Mouse (Mus musculus) retina, adult 2 months (tissue): Measurements from ENCODE around the gene Med7.

ENCODE experiments used
- DNase-seq: peaks from one replicate; pipeline ENCODE4 v3.0.0-alpha.2; 2012; ENCODE audit warnings: low read depth, low spot score

Gene Med7

DNA sequence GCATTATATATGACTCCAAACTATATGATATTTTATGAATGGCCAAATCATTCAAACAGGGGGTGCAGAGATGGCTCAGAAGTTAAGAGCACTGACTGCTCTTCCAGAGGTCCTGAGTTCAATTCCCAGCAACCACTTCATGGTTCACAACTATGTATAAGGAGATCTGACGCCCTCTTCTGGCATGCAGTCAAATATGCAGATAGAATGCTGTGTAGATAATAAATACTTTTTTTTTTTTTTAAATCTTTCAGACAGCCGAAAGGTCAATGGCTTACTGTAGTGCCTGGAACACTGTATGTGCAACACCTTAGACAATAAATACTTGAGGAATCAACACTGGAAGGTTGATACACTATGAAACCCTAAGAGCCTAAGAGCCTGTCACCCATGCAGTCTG, 6.6 kb upstream of the Med7 start:
- no peak for DNase-seq

DNA sequence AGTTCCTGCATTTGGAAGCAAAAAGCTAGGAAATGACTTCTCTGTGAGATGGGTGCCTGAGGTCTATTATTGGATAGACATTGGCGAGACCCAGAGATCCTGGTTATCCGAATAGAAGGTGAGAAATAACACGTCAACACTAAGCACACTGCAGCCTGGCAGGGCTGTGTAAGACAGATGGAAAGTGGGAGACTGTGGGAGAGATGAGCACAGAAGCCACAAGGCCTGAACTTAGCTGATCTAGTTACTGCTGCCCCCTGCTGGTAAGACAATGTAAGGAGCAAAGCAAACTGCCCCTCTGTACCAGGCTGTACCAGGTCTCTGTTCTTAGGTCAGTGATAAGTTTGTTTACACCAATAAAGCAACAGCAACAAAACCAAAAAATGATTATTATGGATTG, 5.6 kb upstream of the Med7 start:
- peak; percentile 52 for DNase-seq

DNA sequence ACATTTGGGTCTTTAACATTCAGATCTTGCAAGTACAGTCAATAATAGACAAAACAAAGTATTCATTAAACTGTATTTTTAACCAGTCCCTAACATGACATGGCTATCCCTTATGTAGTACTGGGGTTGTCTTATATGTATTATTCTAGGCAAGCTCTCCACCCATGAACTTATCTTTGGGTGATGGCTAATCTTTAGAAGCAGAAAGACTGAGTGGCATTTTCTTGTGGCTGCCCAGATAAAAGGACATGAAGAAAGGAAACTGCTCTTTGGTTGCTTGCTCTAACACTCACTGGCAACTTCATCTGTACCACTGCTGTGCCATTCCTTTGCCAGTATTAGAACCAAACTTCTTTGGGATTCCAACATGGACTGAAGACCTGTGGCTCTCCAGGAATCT, 1.4 kb upstream of the Med7 start:
- DNase-seq, result no peak

DNA sequence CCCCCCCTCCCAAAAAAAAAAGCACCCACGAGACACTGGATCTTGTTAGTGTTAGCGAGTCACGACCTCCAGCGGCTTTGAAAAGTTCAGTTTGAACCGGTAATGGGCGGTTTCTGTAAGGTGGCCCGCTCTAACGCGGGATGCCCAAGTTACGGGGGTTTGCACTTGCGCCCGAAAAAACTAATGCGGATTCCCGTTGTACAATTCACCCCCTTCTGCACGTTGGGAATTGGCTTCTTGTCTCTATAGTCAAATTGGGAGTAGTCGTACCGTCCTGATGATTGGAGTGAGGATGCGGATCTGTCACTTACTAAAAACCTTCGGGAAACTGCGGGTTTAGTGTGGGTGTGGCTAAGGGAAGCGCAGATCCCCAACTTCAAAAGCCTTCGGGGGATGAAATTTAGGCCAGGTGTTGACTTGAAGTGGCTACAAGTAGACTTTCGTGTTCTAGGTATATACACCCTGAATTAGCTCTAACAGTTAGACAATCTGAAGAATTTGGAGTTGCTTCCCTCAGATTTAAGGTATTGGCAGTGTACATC, 805 bp downstream of the Med7 start:
- DNase-seq, result no peak

DNA sequence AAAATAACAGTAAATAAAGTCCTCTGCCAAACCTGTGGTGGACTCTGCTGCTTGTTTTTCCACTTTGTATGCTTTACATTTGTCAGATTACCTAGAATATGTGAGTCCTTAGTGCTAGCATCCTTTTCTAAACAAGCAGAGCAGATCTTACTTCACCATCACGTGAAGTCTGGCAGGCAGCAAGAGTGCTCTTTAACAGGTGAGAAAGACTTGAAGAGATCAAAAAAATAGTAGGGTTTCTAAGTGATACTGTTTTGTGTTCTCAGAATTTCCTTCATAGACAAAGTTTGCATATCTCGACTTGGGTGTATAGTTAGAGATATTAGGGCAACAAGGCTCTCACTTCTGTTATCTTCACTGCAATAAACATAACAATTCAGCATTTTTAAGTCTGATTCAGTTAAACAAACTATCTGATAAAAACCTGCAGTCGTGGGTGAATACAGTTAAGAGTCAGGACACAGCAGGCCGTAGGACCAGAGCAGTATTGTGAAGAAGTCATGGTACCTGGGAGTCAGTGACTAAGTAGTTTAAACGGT, 2.3 kb downstream of the Med7 start:
- DNase-seq, result no peak

DNA sequence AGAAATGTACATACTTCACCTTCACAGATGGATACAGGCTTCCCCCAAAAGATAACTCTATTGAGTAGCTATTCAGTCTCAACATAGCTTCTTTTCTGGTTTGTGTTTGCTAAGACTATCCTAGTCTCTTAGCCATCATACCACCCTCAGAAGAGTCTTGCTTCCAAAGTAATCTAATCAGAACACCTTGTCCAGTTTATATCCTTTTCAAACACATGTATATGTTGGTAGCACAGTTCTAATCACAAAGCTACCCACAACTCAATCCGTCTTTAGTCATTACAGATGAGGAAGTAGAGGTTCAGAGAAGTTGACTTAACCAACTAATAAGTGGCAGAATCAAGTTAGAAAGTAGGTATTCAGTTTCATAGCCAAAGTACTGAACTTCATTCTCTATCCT, 5.0 kb downstream of the Med7 start:
- no peak for DNase-seq

DNA sequence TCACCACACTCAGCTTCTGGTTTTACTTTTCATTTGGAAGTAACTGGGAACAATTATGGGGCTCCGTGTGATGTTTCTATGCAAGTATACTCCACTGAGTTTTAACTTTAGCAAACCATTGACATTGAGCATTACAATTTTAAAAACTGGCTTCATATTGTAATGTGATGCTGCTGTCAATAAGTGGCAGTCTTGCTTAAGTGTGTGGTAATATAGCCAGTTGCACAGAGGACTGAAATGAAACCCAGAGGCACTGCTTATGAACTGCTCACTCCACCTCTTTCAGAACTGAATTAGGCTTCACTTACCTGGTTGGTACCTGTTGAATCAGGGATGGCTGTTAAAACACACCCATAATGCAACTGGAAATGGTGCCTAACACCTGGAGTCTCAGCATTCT, 6.4 kb downstream of the Med7 start:
- no peak for DNase-seq

DNA sequence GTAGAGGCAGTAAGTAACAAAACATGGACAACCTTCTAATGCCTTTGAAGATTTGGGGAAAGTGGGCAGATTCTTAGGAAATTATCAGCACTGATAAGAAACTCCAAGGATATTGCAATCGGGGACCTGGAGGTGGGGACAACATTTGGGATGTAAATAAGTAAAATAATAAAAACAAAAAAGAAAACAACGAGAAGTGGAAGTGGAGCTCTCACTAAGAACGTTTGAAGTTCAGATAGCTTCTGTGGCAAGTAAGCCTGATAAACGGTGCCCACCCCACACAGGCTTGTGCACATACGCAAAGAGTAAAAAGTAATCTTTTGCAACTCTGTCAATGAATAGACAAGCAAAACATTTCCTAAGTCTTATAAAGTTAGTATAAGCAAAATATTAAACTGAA, 7.3 kb downstream of the Med7 start:
- DNase-seq, result no peak

DNA sequence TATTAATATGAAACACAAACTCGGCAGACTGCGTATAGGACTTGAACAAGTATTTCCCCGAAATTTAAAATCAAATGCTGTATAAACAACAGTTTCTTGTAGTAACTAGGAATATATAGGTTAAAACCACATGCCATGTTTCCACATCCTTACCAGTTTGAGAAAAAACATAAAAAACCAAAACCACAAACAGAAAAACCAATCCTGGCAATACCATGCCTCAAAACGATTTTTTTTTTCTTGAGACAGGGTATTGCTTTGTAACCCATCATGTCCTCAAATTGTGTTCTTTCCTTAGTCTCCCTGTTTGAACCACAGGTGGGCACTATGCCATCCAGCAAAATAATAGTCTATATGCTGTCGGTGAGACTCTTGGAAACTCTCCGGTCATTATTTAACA, 9.4 kb downstream of the Med7 start:
- no peak for DNase-seq

DNA sequence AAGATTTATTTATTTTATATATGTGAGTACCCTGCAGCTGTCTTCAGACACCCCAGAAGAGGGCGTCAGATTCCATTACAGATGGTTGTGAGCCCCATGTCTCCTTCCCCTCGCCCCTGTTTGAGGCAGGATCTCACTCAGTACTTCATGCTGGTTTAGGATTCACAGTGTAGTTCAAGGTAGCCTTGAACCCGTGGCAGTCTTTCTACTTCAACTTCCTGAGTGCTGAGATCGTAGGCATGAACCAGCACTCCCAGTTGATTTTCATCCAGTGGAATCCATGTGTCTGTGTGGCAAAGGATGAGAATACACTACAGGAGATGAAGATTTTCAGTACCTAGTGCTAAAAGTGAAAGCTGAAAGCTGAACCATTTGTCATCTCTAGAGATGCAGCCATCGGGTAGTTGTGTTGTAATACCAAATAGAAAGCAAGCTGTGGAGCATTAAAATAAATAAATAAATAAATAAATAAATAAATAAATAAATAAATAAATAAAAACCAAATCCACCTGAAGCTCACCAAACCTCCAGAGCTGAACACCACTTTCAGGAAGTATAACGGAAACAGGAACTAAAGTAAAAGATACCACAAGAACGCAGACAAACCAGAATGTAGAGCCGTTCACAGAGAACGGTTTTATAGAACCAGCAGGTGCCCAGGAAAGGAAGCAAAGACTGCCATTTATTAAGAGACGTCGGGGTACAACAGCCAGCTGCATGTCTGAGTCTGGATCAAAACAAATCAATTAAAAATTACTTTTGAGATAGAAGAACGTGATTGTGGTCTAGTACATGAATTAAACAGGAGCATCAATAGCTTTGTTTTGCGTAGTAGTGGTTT, 11.1 kb downstream of the Med7 start:
- DNase-seq, result no peak

DNA sequence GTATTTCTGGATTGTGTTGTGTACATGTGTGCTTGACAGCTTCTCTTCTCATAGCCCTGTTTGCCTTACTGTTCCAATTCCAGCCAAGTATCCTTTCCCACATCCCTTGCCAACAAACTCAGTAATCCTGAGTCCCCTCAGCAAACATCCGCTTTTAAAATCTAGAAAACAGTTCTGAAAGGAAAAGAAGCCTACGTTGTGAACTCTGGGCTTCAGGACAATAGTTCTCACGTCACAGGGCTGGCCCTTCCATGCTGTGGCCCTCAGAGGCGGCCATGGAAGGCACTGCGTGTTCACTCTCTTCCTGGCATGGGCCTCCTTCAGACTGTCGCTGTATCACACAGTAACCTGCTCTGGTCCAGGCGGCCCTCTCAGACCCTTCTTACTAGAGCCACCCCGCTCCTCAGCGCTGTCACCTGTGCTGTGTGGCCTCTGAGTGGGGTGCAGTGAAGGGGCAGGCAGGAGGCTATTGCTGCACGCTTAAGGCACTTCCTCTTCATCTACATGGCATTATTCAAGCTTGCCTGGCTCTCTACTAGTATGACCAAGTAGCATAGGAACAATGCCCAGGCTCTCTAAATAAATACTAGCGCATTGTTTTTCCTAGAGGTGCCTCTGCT, 12.8 kb downstream of the Med7 start:
- DNase-seq, result no peak

DNA sequence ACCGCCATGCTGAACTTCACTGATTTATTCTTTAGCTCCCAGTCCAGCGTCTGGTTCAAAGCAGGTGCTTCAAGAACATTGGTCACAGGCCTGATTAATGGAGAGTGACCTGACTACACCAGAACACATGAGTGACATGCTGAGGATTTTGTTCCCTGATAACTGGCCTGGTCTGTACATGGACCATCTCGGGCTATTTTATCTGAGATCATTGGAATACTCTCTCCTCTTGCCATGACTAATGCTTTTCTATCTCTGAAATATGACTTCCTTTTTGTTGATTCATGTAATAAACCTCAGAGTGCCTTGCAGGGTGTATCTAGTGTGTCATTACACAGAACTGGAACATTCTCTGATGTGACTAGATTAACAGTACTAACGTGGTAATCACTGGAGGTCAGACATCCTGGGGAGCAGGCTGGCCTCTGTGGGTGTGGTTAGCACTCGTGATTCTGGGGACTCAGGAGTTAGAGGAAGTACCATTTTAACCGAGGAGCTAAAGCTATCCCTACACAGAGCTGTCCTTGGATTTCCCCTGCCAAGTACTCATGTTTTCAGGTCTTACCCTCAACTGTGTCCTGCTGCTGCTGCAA, 17.8 kb downstream of the Med7 start, which contains the start of gene Havcr2:
Havcr2 (plus strand) TSS at position 483 of the 593 bp plus-strand sequence.
- no peak for DNase-seq

DNA sequence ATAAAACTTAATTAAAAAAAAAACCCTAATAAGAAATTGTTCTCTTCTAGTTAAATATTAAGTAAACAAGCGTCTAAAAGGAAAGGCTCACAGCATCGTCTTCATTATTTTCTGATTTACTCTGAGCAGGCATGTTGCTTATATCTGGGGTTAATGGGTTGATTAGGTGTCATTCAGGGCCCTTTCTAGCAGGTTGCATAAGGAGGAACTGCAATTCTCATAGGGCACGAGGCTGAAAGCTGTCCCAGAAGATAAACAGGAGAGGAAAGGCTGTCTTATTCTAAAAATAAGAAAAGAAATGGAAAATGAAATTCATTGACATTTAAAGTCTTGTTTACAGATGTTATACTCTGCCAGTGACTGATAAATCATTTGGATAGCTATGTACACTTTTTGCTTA, 23.2 kb downstream of the Med7 start:
- DNase-seq, result no peak

DNA sequence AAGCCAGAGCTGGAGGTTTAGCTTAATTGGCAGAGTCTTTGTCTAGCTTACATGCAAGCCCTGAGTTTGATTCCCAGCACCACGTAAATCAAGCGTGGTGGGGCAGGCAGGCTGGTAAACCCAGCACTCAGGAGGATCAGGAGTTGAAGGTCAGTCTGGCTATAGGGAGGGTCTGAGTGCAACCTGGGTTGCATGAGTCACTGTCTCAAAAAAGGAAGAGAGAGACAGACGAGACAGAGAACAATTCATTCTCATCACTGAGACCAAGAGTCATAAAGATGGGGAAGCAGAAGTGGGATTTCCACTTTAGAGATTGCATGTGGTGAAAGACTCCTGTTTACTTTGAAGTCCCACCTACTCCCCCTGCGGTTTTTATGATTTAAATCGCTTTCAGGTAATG, 24.6 kb downstream of the Med7 start:
- DNase-seq, result no peak

DNA sequence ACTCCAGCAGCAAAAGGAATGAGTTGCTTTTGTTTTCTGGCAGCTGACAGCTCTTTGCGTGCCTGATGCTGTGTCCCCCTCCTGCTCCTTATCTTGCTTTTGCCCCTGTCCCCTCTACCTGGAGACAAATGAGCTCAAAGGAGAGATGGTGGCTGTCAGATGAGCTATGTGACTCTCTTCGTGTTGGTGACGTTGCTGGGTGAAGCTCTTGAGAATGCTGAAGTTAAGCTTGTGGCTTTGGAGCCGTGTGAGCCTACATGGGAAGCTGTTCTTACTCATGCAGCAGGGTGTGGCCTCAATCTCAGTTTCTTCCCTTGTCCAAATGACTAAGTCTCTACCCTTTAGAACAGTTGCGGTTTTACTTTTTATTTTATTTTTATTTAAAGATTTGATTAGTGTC, 25.2 kb downstream of the Med7 start:
- no peak for DNase-seq

DNA sequence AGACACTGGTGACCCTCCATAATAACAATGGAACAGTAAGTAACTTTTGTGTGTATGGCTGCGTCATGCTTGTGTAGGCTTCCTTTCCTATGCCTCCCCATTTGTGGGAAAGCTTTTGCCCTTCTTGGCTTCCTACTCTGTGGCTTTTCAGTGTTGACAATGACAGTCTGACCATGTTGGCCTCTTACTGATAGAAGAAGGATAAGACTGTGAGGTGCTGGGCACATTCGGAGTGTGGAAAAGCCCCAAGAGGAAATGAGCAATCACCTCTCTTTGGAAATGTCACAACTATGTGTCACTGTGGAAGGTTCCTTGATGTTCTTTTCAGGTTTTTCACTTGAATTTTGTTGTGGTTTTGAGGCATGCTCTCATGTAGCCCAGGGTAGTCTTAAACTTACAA, 30.2 kb downstream of the Med7 start:
- DNase-seq, result no peak

DNA sequence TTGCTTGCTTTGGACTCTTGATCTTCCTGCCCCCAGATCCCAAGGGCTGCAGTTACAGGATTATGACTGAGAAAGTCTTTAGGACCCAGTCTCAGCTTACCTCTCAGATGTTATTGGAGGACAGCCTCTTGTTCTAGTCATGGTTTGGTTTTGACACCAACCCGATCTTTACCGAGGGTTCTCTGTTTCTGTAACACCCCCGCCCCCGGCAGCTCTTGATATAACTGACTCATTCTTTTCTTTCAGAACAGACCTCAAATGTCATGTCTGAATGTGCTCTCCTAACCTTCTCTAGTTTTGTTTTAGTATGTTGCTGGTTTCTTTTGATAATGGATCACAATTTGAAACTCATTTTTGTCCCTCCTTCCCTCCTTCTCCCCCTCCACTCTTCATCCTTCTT, 37.5 kb downstream of the Med7 start:
- no peak for DNase-seq

DNA sequence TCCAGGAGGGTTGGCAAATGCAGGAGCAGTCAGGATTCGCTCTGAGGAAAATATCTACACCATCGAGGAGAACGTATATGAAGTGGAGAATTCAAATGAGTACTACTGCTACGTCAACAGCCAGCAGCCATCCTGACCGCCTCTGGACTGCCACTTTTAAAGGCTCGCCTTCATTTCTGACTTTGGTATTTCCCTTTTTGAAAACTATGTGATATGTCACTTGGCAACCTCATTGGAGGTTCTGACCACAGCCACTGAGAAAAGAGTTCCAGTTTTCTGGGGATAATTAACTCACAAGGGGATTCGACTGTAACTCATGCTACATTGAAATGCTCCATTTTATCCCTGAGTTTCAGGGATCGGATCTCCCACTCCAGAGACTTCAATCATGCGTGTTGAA, 42.6 kb downstream of the Med7 start:
- DNase-seq, result no peak

DNA sequence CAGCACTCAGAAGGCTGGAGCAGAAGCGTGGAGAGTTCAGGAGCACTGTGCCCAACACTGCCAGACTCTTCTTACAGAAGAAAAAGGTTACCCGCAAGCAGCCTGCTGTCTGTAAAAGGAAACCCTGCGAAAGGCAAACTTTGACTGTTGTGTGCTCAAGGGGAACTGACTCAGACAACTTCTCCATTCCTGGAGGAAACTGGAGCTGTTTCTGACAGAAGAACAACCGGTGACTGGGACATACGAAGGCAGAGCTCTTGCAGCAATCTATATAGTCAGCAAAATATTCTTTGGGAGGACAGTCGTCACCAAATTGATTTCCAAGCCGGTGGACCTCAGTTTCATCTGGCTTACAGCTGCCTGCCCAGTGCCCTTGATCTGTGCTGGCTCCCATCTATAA, 43.8 kb downstream of the Med7 start:
- no peak for DNase-seq

DNA sequence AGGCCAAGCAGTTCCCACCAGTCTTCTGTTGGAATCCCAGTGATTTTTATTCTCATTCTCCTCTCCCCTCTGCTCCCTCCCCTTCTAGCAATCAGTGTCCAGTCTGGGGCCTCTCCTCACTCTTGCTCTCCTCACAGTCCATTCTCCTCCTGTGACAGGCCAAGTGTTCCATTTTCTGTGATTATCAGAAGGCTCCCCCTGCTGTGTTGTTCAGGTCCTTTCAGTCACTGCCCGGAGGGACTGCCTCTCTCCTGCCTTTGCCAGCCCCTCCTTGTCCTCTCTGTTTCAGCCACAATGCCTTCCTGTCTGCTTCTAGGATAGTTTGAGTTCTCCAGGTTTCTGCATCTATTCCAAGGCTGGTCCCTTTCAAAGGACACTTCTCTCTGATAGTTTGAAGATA, 51.5 kb downstream of the Med7 start:
- no peak for DNase-seq

DNA sequence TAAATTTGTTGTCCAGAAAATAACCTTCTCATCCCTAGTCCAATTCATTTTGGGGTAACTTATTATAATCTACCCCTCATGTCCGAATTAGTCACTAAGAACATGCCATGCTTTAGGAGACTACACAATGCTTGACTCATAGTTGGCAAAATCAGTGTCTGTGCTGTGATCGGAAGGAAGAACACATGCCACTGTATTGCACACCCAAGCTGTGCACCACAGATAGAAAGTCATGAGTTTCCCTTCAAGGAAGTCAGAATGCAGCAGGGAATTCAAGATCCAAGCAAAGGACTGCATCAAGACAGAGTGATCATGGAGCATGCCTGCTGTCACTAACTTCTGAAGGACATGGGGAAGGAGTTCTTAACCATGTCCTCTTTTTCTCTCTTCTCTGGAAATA, 51.9 kb downstream of the Med7 start:
- DNase-seq, result no peak
